24 mouse cellular contexts compared by ENCODE assay signal in genomic region chr19:41586752-41587151, GRCm38 (mm10). TPM values are rescaled to one million over a fixed set of nuclear protein-coding genes. Genes with fewer than 3 reads are reported as not detected.
DNase-seq lines count a peak whose midpoint lies in the region; ATAC-seq and TF ChIP-seq lines count a peak whose summit lies in the region.
"Had no signal": no experiment of that assay in that cellular context is flagged by ENCODE, and none has a peak within 500 bp of the region (broad histone marks: within the 10 kb centered on the region; RNA-seq: fewer than 3 reads in every experiment).

No protein-coding gene starts in this region.

- H3K4me3 ChIP-seq in gastrocnemius, adult 2 months: no peak overlapping the region
- H3K4me3 ChIP-seq in myocyte: no peak overlapping the region
- no peak overlapping the region for H3K4me3 ChIP-seq in midbrain, embryonic 14.5 days (replicated peaks; ENCODE audit: low read depth, low read length)
- H3K4me3 ChIP-seq: embryonic facial prominence, embryonic 10.5 days; embryonic facial prominence, embryonic 12.5 days; forebrain, embryonic 13.5 days; forebrain, embryonic 15.5 days had no signal

- H3K27ac ChIP-seq in gastrocnemius, adult 2 months: peak overlapping the region; percentile 90
- H3K27ac ChIP-seq in midbrain, embryonic 14.5 days (replicated peaks; ENCODE audit: low read depth, low read length): no peak overlapping the region
- H3K27ac ChIP-seq: embryonic facial prominence, embryonic 10.5 days; embryonic facial prominence, embryonic 12.5 days; forebrain, embryonic 13.5 days; forebrain, embryonic 15.5 days had no signal

- intact Hi-C loops in gastrocnemius, adult 2 months (cut with DNase I): no loop called here

- no peaks in the 10 kb centered on the region for H3K9me3 ChIP-seq in midbrain, embryonic 14.5 days (ENCODE audit: control insufficient read depth, low read length)
- H3K9me3 ChIP-seq: embryonic facial prominence, embryonic 10.5 days; embryonic facial prominence, embryonic 12.5 days; forebrain, embryonic 13.5 days; forebrain, embryonic 15.5 days; G1E had no signal

- no peak for DNase-seq in gastrocnemius, adult 2 months
- no peak for DNase-seq in gastrocnemius, postnatal 10 days
- DNase-seq in ZHBTc4 (ENCODE audit: low read depth, low spot score): peak; percentile 40
- DNase-seq in midbrain, embryonic 14.5 days: no peak
- DNase-seq: adrenal gland, adult 2 months; adrenal gland, postnatal 10 days; adrenal gland, postnatal 25 days; B cell, adult 2 months; cerebellum, adult 11 months; cerebellum, adult 18-20 months; cerebellum, adult 8-10 months; cerebellum, adult 9-11 months; cerebellum, postnatal 14 days; cerebellum, postnatal 36 days; forebrain, postnatal 0 days had no signal

- no peak for TF ChIP-seq POLR2A in myocyte (IDR thresholded peaks at IDR 0.05; ENCODE audit: insufficient read length, low read depth)

- H3K4me1 ChIP-seq in midbrain, embryonic 14.5 days (ENCODE audit: control insufficient read depth, insufficient read depth, low read length): no peaks in the 10 kb centered on the region
- H3K4me1 ChIP-seq: embryonic facial prominence, embryonic 12.5 days; forebrain, embryonic 13.5 days; forebrain, embryonic 15.5 days had no signal

- no peaks in the 10 kb centered on the region for H3K79me2 ChIP-seq in myocyte (ENCODE audit: control insufficient read depth, insufficient read depth)

- no peak for TF ChIP-seq CTCF in gastrocnemius, adult 2 months (IDR thresholded peaks at IDR 0.05)

- no peak overlapping the region for H3K9ac ChIP-seq in midbrain, embryonic 14.5 days (replicated peaks; ENCODE audit: low read length)
- H3K9ac ChIP-seq: embryonic facial prominence, embryonic 12.5 days; forebrain, embryonic 13.5 days; forebrain, embryonic 15.5 days; forebrain, postnatal 0 days had no signal

- no peak overlapping the region for H3ac ChIP-seq in myocyte (ENCODE audit: control insufficient read depth, insufficient read length)

- peaks cover 15% of the 10 kb centered on the region for H3K36me3 ChIP-seq in myocyte (ENCODE audit: control insufficient read depth, insufficient read depth)
- peaks cover 48% of the 10 kb centered on the region for H3K36me3 ChIP-seq in midbrain, embryonic 14.5 days (ENCODE audit: control insufficient read depth, insufficient read depth, low read length)

- H3K4me2 ChIP-seq in myocyte (ENCODE audit: low read depth): no peak overlapping the region
- no peak overlapping the region for H3K4me2 ChIP-seq in midbrain, embryonic 14.5 days (ENCODE audit: low read length)
- H3K4me2 ChIP-seq: embryonic facial prominence, embryonic 12.5 days; forebrain, embryonic 13.5 days; forebrain, embryonic 15.5 days had no signal

- ATAC-seq in midbrain, embryonic 14.5 days (ENCODE audit: low FRiP score, low TSS enrichment): no peak
- ATAC-seq: CD4-positive, CD25-positive, alpha-beta regulatory T cell, adult 4 months; forebrain, embryonic 13.5 days; forebrain, embryonic 15.5 days; forebrain, postnatal 0 days; Patski had no signal

- WGBS in midbrain, embryonic 14.5 days: 92% methylated on average over 10 of the region's 10 CpGs

- no peaks in the 10 kb centered on the region for H3K27me3 ChIP-seq in myocyte (ENCODE audit: control insufficient read depth, insufficient read depth, insufficient read length)
- H3K27me3 ChIP-seq in midbrain, embryonic 14.5 days (ENCODE audit: control insufficient read depth, insufficient read depth, low read length): no peaks in the 10 kb centered on the region
- H3K27me3 ChIP-seq: CH12.LX; embryonic facial prominence, embryonic 12.5 days; forebrain, embryonic 13.5 days; forebrain, embryonic 15.5 days; Patski had no signal

TF ChIP-seq in myocyte, 11 proteins besides CTCF, POLR2A, EP300 and RAD21:
- peak in 2 of 3 experiments; percentile 57 to 71 for TF ChIP-seq MYOG (IDR thresholded peaks at IDR 0.05; ENCODE audit: control insufficient read depth in 1 of 3, insufficient read depth in 1 of 3, insufficient read length in 2 of 3, low read depth in 2 of 3)
- TF ChIP-seq TCF3 (IDR thresholded peaks at IDR 0.05; ENCODE audit: insufficient read length, low read depth): peak; percentile 10
- no peak for TF ChIP-seq POLR2AphosphoS2 (IDR thresholded peaks at IDR 0.05; ENCODE audit: insufficient read length, low read depth)
- TF ChIP-seq MAX (IDR thresholded peaks at IDR 0.05; ENCODE audit: low read depth): no peak
- TF ChIP-seq MYOD1 (IDR thresholded peaks at IDR 0.05; ENCODE audit: control insufficient read depth in 1 of 3, insufficient read length in 2 of 3, low read depth in 2 of 3): peak in 1 of 3 experiments; percentile 80
- no peak for TF ChIP-seq E2F4 (IDR thresholded peaks at IDR 0.05; ENCODE audit: insufficient read depth)
- no peak for TF ChIP-seq USF1 (IDR thresholded peaks at IDR 0.05; ENCODE audit: low read depth)
- TF ChIP-seq CEBPB (IDR thresholded peaks at IDR 0.05; ENCODE audit: insufficient read depth, poor library complexity, severe bottlenecking): no peak
- no peak for TF ChIP-seq TCF12 (IDR thresholded peaks at IDR 0.05; ENCODE audit: insufficient read depth, poor library complexity, severe bottlenecking)
- no peak for TF ChIP-seq SRF (IDR thresholded peaks at IDR 0.05; ENCODE audit: control insufficient read depth, insufficient read length, low read depth)
- no peak for TF ChIP-seq REST (IDR thresholded peaks at IDR 0.05; ENCODE audit: insufficient read depth, insufficient read length)
TF ChIP-seq in myocyte: peak in this region for 3.

RNA-seq across cellular contexts. Expression of gene Gm340, which starts 4.6 kb away (rescaled TPM):
- 1 to 10 TPM; 6.3 TPM for total RNA-seq in gastrocnemius, adult 2 months (2021)
- 1 to 10 TPM; 7.7 to 9.8 TPM for total RNA-seq in gastrocnemius, postnatal 10 days (2021)
- 1.4 TPM for polyA plus RNA-seq in myocyte (2012; fragmentation: generic; extraction: Trizol)
- 4.6 and 5.1 TPM in 2 replicates for polyA plus RNA-seq in midbrain, embryonic 14.5 days (2014; fragmentation: Nextera tagmentation; extraction: Ambion mirVana)
